Mouse (Mus musculus): Measurements from ENCODE around the gene Ldhd. TPM values are rescaled to one million over a fixed set of nuclear protein-coding genes. Genes with fewer than 3 reads are reported as not detected.

Ldhd gene
- polyA plus RNA-seq (2014; fragmentation: Nextera tagmentation; extraction: Ambion mirVana) = 0.45 and 0.69 TPM in 2 replicates

GRCm38 (mm10) chr8:111630105-111630521 is at the start of gene Ldhd:
Gene Ldhd (minus strand): TSS chr8:111630374.
- H3K9me3 ChIP-seq (ENCODE audit: control insufficient read depth, low read length) = no peaks in the 10 kb centered on the region
- H3K4me1 ChIP-seq (ENCODE audit: control insufficient read depth, insufficient read depth, low read length) = no peaks in the 10 kb centered on the region
- H3K27ac ChIP-seq (replicated peaks; ENCODE audit: low read depth, low read length) = no peak within 1 kb of the TSS
- H3K4me2 ChIP-seq (ENCODE audit: low read length) = peak within 1 kb of the TSS; percentile 41
- ATAC-seq (ENCODE audit: low FRiP score, low TSS enrichment) (no peak), DNase-seq (peak; percentile 41)
- H3K4me3 ChIP-seq (replicated peaks; ENCODE audit: low read depth, low read length) = peak within 1 kb of the TSS; percentile 19
- WGBS = 25% methylated on average over 13 of the region's 13 CpGs
- H3K9ac ChIP-seq (replicated peaks; ENCODE audit: low read length) = no peak within 1 kb of the TSS; the same call in 1 of the 2 replicates
- H3K36me3 ChIP-seq (ENCODE audit: control insufficient read depth, insufficient read depth, low read length) = 0 out of 2 replicates have a peak, but pooled peaks cover 10% of the 10 kb centered on the region
- no peaks in the 10 kb centered on the region for H3K27me3 ChIP-seq (ENCODE audit: control insufficient read depth, insufficient read depth, low read length)

GRCm38 (mm10) chr8:111678848-111679247 is 48.7 kb upstream of the Ldhd start:
- 92% methylated on average over 7 of the region's 7 CpGs for WGBS
- no peak overlapping the region for H3K9ac ChIP-seq (replicated peaks; ENCODE audit: low read length)
- ATAC-seq (ENCODE audit: low FRiP score, low TSS enrichment) = no peak

GRCm38 (mm10) chr8:111678111-111678510 is 47.9 kb upstream of the Ldhd start:
- DNase-seq = peak; percentile 87
- Histone ChIP-seq H3K27me3 (ENCODE audit: control insufficient read depth, insufficient read depth, low read length) (no peaks in the 10 kb centered on the region), H3K4me1 (ENCODE audit: control insufficient read depth, insufficient read depth, low read length) (no peaks in the 10 kb centered on the region), H3K9me3 (ENCODE audit: control insufficient read depth, low read length) (no peaks in the 10 kb centered on the region), H3K9ac (replicated peaks; ENCODE audit: low read length) (no peak overlapping the region), H3K4me2 (ENCODE audit: low read length) (no peak overlapping the region), H3K36me3 (ENCODE audit: control insufficient read depth, insufficient read depth, low read length) (no peaks in the 10 kb centered on the region), H3K4me3 (replicated peaks; ENCODE audit: low read depth, low read length) (no peak overlapping the region), H3K27ac (replicated peaks; ENCODE audit: low read depth, low read length) (no peak overlapping the region)
- 31% methylated on average over 3 of the region's 3 CpGs for whole genome bisulfite sequencing
- ATAC-seq (ENCODE audit: low FRiP score, low TSS enrichment) = no peak; the same call in 1 of the 2 replicates

More at GRCm38 (mm10) chr8:111678848-111679247, 48.7 kb upstream of the Ldhd start:
- no peak for DNase-seq
- Histone ChIP-seq H3K9me3 (ENCODE audit: control insufficient read depth, low read length) (no peaks in the 10 kb centered on the region), H3K27ac (replicated peaks; ENCODE audit: low read depth, low read length) (no peak overlapping the region), H3K27me3 (ENCODE audit: control insufficient read depth, insufficient read depth, low read length) (no peaks in the 10 kb centered on the region), H3K4me2 (ENCODE audit: low read length) (no peak overlapping the region), H3K4me1 (ENCODE audit: control insufficient read depth, insufficient read depth, low read length) (no peaks in the 10 kb centered on the region), H3K36me3 (ENCODE audit: control insufficient read depth, insufficient read depth, low read length) (no peaks in the 10 kb centered on the region), H3K4me3 (replicated peaks; ENCODE audit: low read depth, low read length) (no peak overlapping the region)

GRCm38 (mm10) chr8:111676237-111676636 is 46.1 kb upstream of the Ldhd start:
- H3K4me3 ChIP-seq (replicated peaks; ENCODE audit: low read depth, low read length) = no peak overlapping the region
- WGBS = 79% methylated on average over 8 of the region's 8 CpGs
- no peaks in the 10 kb centered on the region for H3K27me3 ChIP-seq (ENCODE audit: control insufficient read depth, insufficient read depth, low read length)
- H3K4me2 ChIP-seq (ENCODE audit: low read length) = no peak overlapping the region
- ATAC-seq (ENCODE audit: low FRiP score, low TSS enrichment) = no peak
- H3K27ac ChIP-seq (replicated peaks; ENCODE audit: low read depth, low read length) = no peak overlapping the region
- peaks cover 9% of the 10 kb centered on the region for H3K36me3 ChIP-seq (ENCODE audit: control insufficient read depth, insufficient read depth, low read length)
- H3K9ac ChIP-seq (replicated peaks; ENCODE audit: low read length) = no peak overlapping the region
- no peaks in the 10 kb centered on the region for H3K9me3 ChIP-seq (ENCODE audit: control insufficient read depth, low read length)
- no peaks in the 10 kb centered on the region for H3K4me1 ChIP-seq (ENCODE audit: control insufficient read depth, insufficient read depth, low read length)
- DNase-seq = no peak

- peaks cover 49% of the 10 kb centered on the region for H3K36me3 ChIP-seq (ENCODE audit: control insufficient read depth, insufficient read depth, low read length)
- no peak for DNase-seq
- H3K4me2 ChIP-seq (ENCODE audit: low read length) = no peak overlapping the region
- H3K9ac ChIP-seq (replicated peaks; ENCODE audit: low read length) = no peak overlapping the region
- H3K27ac ChIP-seq (replicated peaks; ENCODE audit: low read depth, low read length) = no peak overlapping the region
- H3K9me3 ChIP-seq (ENCODE audit: control insufficient read depth, low read length) = no peaks in the 10 kb centered on the region
- ATAC-seq (ENCODE audit: low FRiP score, low TSS enrichment) = no peak
- no peak overlapping the region for H3K4me3 ChIP-seq (replicated peaks; ENCODE audit: low read depth, low read length)
- WGBS = 98% methylated on average over 2 of the region's 2 CpGs
- no peaks in the 10 kb centered on the region for H3K4me1 ChIP-seq (ENCODE audit: control insufficient read depth, insufficient read depth, low read length)
- no peaks in the 10 kb centered on the region for H3K27me3 ChIP-seq (ENCODE audit: control insufficient read depth, insufficient read depth, low read length)
Measured at GRCm38 (mm10) chr8:111666751-111667150, 36.6 kb upstream of the Ldhd start.

GRCm38 (mm10) chr8:111662473-111662872 is 32.3 kb upstream of the Ldhd start:
- Histone ChIP-seq H3K27ac (replicated peaks; ENCODE audit: low read depth, low read length) (no peak overlapping the region), H3K4me3 (replicated peaks; ENCODE audit: low read depth, low read length) (no peak overlapping the region), H3K4me2 (ENCODE audit: low read length) (no peak overlapping the region), H3K9ac (replicated peaks; ENCODE audit: low read length) (no peak overlapping the region), H3K27me3 (ENCODE audit: control insufficient read depth, insufficient read depth, low read length) (no peaks in the 10 kb centered on the region), H3K36me3 (ENCODE audit: control insufficient read depth, insufficient read depth, low read length) (peaks cover 33% of the 10 kb centered on the region), H3K4me1 (ENCODE audit: control insufficient read depth, insufficient read depth, low read length) (no peaks in the 10 kb centered on the region), H3K9me3 (ENCODE audit: control insufficient read depth, low read length) (no peaks in the 10 kb centered on the region)
- no peak for ATAC-seq (ENCODE audit: low FRiP score, low TSS enrichment)
- DNase-seq = peak; percentile 77
- 94% methylated on average over 3 of the region's 3 CpGs for WGBS

- ATAC-seq (ENCODE audit: low FRiP score, low TSS enrichment) = no peak
- H3K27ac ChIP-seq (replicated peaks; ENCODE audit: low read depth, low read length) = no peak overlapping the region
- no peaks in the 10 kb centered on the region for H3K27me3 ChIP-seq (ENCODE audit: control insufficient read depth, insufficient read depth, low read length)
- peaks cover 19% of the 10 kb centered on the region for H3K36me3 ChIP-seq (ENCODE audit: control insufficient read depth, insufficient read depth, low read length)
- WGBS = 91% methylated on average over 6 of the region's 6 CpGs
- no peaks in the 10 kb centered on the region for H3K9me3 ChIP-seq (ENCODE audit: control insufficient read depth, low read length)
- DNase-seq = no peak
- H3K4me2 ChIP-seq (ENCODE audit: low read length) = no peak overlapping the region
- H3K4me1 ChIP-seq (ENCODE audit: control insufficient read depth, insufficient read depth, low read length) = no peaks in the 10 kb centered on the region
- no peak overlapping the region for H3K4me3 ChIP-seq (replicated peaks; ENCODE audit: low read depth, low read length)
- H3K9ac ChIP-seq (replicated peaks; ENCODE audit: low read length) = no peak overlapping the region
Measured at GRCm38 (mm10) chr8:111658819-111659423, 28.7 kb upstream of the Ldhd start.

- H3K4me3 ChIP-seq (replicated peaks; ENCODE audit: low read depth, low read length) = no peak overlapping the region
- WGBS = 29% methylated on average over 1 of the region's 1 CpGs
- H3K9ac ChIP-seq (replicated peaks; ENCODE audit: low read length) = no peak overlapping the region
Measured at GRCm38 (mm10) chr8:111657312-111657854, 27.2 kb upstream of the Ldhd start.

GRCm38 (mm10) chr8:111653524-111653923 is 23.4 kb upstream of the Ldhd start:
- Histone ChIP-seq H3K27me3 (ENCODE audit: control insufficient read depth, insufficient read depth, low read length) (no peaks in the 10 kb centered on the region), H3K27ac (replicated peaks; ENCODE audit: low read depth, low read length) (no peak overlapping the region), H3K36me3 (ENCODE audit: control insufficient read depth, insufficient read depth, low read length) (no peaks in the 10 kb centered on the region), H3K4me3 (replicated peaks; ENCODE audit: low read depth, low read length) (no peak overlapping the region), H3K4me2 (ENCODE audit: low read length) (no peak overlapping the region), H3K4me1 (ENCODE audit: control insufficient read depth, insufficient read depth, low read length) (no peaks in the 10 kb centered on the region), H3K9me3 (ENCODE audit: control insufficient read depth, low read length) (no peaks in the 10 kb centered on the region), H3K9ac (replicated peaks; ENCODE audit: low read length) (no peak overlapping the region)
- ATAC-seq (ENCODE audit: low FRiP score, low TSS enrichment) = no peak
- WGBS = 98% methylated on average over 2 of the region's 2 CpGs
- no peak for DNase-seq

More at GRCm38 (mm10) chr8:111657312-111657854, 27.2 kb upstream of the Ldhd start:
- Histone ChIP-seq H3K27ac (replicated peaks; ENCODE audit: low read depth, low read length) (no peak overlapping the region), H3K27me3 (ENCODE audit: control insufficient read depth, insufficient read depth, low read length) (no peaks in the 10 kb centered on the region), H3K9me3 (ENCODE audit: control insufficient read depth, low read length) (no peaks in the 10 kb centered on the region), H3K4me2 (ENCODE audit: low read length) (no peak overlapping the region), H3K4me1 (ENCODE audit: control insufficient read depth, insufficient read depth, low read length) (no peaks in the 10 kb centered on the region), H3K36me3 (ENCODE audit: control insufficient read depth, insufficient read depth, low read length) (peaks cover 19% of the 10 kb centered on the region)
- no peak for ATAC-seq (ENCODE audit: low FRiP score, low TSS enrichment)
- no peak for DNase-seq
